Mouse (Mus musculus) liver, postnatal 0 days (tissue): Measurements from ENCODE around the gene Psmb8.

ENCODE experiments used
- CTCF ChIP-seq: sonication (generic); IDR thresholded peaks from 2 replicates; pipeline ENCODE4 v1.5.1; 2016; ENCODE audit warnings: antibody characterized with exemption, low read depth
- EP300 ChIP-seq: IDR thresholded peaks from 2 replicates; pipeline ENCODE4 v1.6.1; 2016; ENCODE audit warnings: antibody characterized with exemption, low read depth, mild to moderate bottlenecking

GRCm38 (mm10) chr17:34217986-34218385 lies 20.5 kb downstream of the Psmb8 start:
- TF ChIP-seq CTCF, result no peak
- TF ChIP-seq EP300, result no peak
